Mouse (Mus musculus): ENCODE measurements at regions not wholly inside any gene's neighbourhood (a gene's known extent, or its start where the extent isn't known, plus 50 kb on each side); places are given as distances from the start of the nearest gene placed in this dataset.

- DNase-seq = no peak
- no peak overlapping the region for H3K4me3 ChIP-seq (ENCODE audit: low read depth, low read length)
- no peaks in the 10 kb centered on the region for H3K27me3 ChIP-seq (ENCODE audit: insufficient read depth, low read length)
- no peak for TF ChIP-seq CTCF (IDR thresholded peaks at IDR 0.05; ENCODE audit: low read depth)
- WGBS = 71% methylated on average over 1 of the region's 1 CpGs
- no peak for ATAC-seq (ENCODE audit: insufficient read depth)
- H3K4me2 ChIP-seq = no peak overlapping the region
- no peaks in the 10 kb centered on the region for H3K4me1 ChIP-seq (ENCODE audit: insufficient read depth)
- no peak overlapping the region for H3K27ac ChIP-seq (ENCODE audit: low read depth)
- H3K9me3 ChIP-seq (ENCODE audit: low read depth, low read length) = no peaks in the 10 kb centered on the region
- H3K9ac ChIP-seq = no peak overlapping the region
- no peaks in the 10 kb centered on the region for H3K36me3 ChIP-seq (ENCODE audit: insufficient read depth)
These were observed 202.3 kb upstream of the Nampt start for GRCm38 (mm10) chr12:32617031-32617430.

- Histone ChIP-seq H3K36me3 (ENCODE audit: insufficient read depth) (no peaks in the 10 kb centered on the region), H3K4me1 (ENCODE audit: insufficient read depth) (no peaks in the 10 kb centered on the region), H3K4me3 (ENCODE audit: low read depth, low read length) (no peak overlapping the region), H3K27me3 (ENCODE audit: insufficient read depth, low read length) (no peaks in the 10 kb centered on the region), H3K4me2 (no peak overlapping the region), H3K9ac (no peak overlapping the region), H3K27ac (ENCODE audit: low read depth) (no peak overlapping the region), H3K9me3 (ENCODE audit: low read depth, low read length) (no peaks in the 10 kb centered on the region)
- DNase-seq = no peak
- WGBS = 47% methylated on average over 4 of the region's 4 CpGs
- no peak for TF ChIP-seq CTCF (IDR thresholded peaks at IDR 0.05; ENCODE audit: low read depth)
- no peak for ATAC-seq (ENCODE audit: insufficient read depth)
These were observed 199.5 kb upstream of the Nampt start for GRCm38 (mm10) chr12:32619830-32620229.

GRCm38 (mm10) chr12:32621739-32622138 is 197.6 kb upstream of the Nampt start:
- H3K9ac ChIP-seq = no peak overlapping the region
- H3K9me3 ChIP-seq (ENCODE audit: low read depth, low read length) = no peaks in the 10 kb centered on the region
- H3K27ac ChIP-seq (ENCODE audit: low read depth) = no peak overlapping the region
- H3K4me3 ChIP-seq (ENCODE audit: low read depth, low read length) = no peak overlapping the region
- no peak for ATAC-seq (ENCODE audit: insufficient read depth)
- no peak overlapping the region for H3K4me2 ChIP-seq
- WGBS = 88% methylated on average over 5 of the region's 5 CpGs
- H3K4me1 ChIP-seq (ENCODE audit: insufficient read depth) = no peaks in the 10 kb centered on the region
- TF ChIP-seq CTCF (IDR thresholded peaks at IDR 0.05; ENCODE audit: low read depth) = no peak
- no peak for DNase-seq
- H3K36me3 ChIP-seq (ENCODE audit: insufficient read depth) = no peaks in the 10 kb centered on the region
- no peaks in the 10 kb centered on the region for H3K27me3 ChIP-seq (ENCODE audit: insufficient read depth, low read length)

GRCm38 (mm10) chr12:32628552-32628951 is 190.8 kb upstream of the Nampt start:
- Histone ChIP-seq H3K36me3 (ENCODE audit: insufficient read depth) (no peaks in the 10 kb centered on the region), H3K27me3 (ENCODE audit: insufficient read depth, low read length) (no peaks in the 10 kb centered on the region), H3K9me3 (ENCODE audit: low read depth, low read length) (no peaks in the 10 kb centered on the region), H3K4me3 (ENCODE audit: low read depth, low read length) (no peak overlapping the region), H3K9ac (no peak overlapping the region), H3K4me1 (ENCODE audit: insufficient read depth) (no peaks in the 10 kb centered on the region), H3K27ac (ENCODE audit: low read depth) (no peak overlapping the region), H3K4me2 (no peak overlapping the region)
- ATAC-seq (ENCODE audit: insufficient read depth) (no peak), DNase-seq (no peak)
- TF ChIP-seq CTCF (IDR thresholded peaks at IDR 0.05; ENCODE audit: low read depth) = no peak
- whole genome bisulfite sequencing = 50% methylated on average over 1 of the region's 1 CpGs

- no peaks in the 10 kb centered on the region for H3K27me3 ChIP-seq (ENCODE audit: insufficient read depth, low read length)
- H3K9ac ChIP-seq = no peak overlapping the region
- no peak for TF ChIP-seq CTCF (IDR thresholded peaks at IDR 0.05; ENCODE audit: low read depth)
- no peaks in the 10 kb centered on the region for H3K9me3 ChIP-seq (ENCODE audit: low read depth, low read length)
- H3K4me1 ChIP-seq (ENCODE audit: insufficient read depth) = no peaks in the 10 kb centered on the region
- ATAC-seq (ENCODE audit: insufficient read depth) (no peak), DNase-seq (no peak)
- H3K27ac ChIP-seq (ENCODE audit: low read depth) = no peak overlapping the region
- 51% methylated on average over 3 of the region's 3 CpGs for WGBS
- H3K4me3 ChIP-seq (ENCODE audit: low read depth, low read length) = no peak overlapping the region
- H3K4me2 ChIP-seq = no peak overlapping the region
- no peaks in the 10 kb centered on the region for H3K36me3 ChIP-seq (ENCODE audit: insufficient read depth)
These were observed 186.4 kb upstream of the Nampt start for GRCm38 (mm10) chr12:32632935-32633334.

- no peak for ATAC-seq (ENCODE audit: insufficient read depth)
These were observed 184.3 kb upstream of the Nampt start for GRCm38 (mm10) chr12:32635055-32635454.

GRCm38 (mm10) chr12:32637400-32638100 is 181.8 kb upstream of the Nampt start:
- H3K4me2 ChIP-seq = no peak overlapping the region
- H3K4me1 ChIP-seq (ENCODE audit: insufficient read depth) = no peaks in the 10 kb centered on the region

More at GRCm38 (mm10) chr12:32635055-32635454, 184.3 kb upstream of the Nampt start:
- H3K4me3 ChIP-seq (ENCODE audit: low read depth, low read length) = no peak overlapping the region
- TF ChIP-seq CTCF (IDR thresholded peaks at IDR 0.05; ENCODE audit: low read depth) = no peak
- no peak for DNase-seq
- no peak overlapping the region for H3K9ac ChIP-seq
- H3K36me3 ChIP-seq (ENCODE audit: insufficient read depth) = no peaks in the 10 kb centered on the region
- H3K4me2 ChIP-seq = no peak overlapping the region
- H3K4me1 ChIP-seq (ENCODE audit: insufficient read depth) = no peaks in the 10 kb centered on the region
- no peaks in the 10 kb centered on the region for H3K9me3 ChIP-seq (ENCODE audit: low read depth, low read length)
- WGBS = 34% methylated on average over 5 of the region's 5 CpGs
- H3K27ac ChIP-seq (ENCODE audit: low read depth) = no peak overlapping the region
- no peaks in the 10 kb centered on the region for H3K27me3 ChIP-seq (ENCODE audit: insufficient read depth, low read length)

More at GRCm38 (mm10) chr12:32637400-32638100, 181.8 kb upstream of the Nampt start:
- 2% methylated on average over 8 of the region's 8 CpGs for WGBS
- ATAC-seq (ENCODE audit: insufficient read depth) (peak; percentile 63), DNase-seq (peak; percentile 91)
- no peak overlapping the region for H3K27ac ChIP-seq (ENCODE audit: low read depth)
- H3K36me3 ChIP-seq (ENCODE audit: insufficient read depth) = no peaks in the 10 kb centered on the region
- peak; percentile 76 for TF ChIP-seq CTCF (IDR thresholded peaks at IDR 0.05; ENCODE audit: low read depth)
- no peaks in the 10 kb centered on the region for H3K27me3 ChIP-seq (ENCODE audit: insufficient read depth, low read length)
- no peak overlapping the region for H3K4me3 ChIP-seq (ENCODE audit: low read depth, low read length)
- H3K9ac ChIP-seq = no peak overlapping the region
- no peaks in the 10 kb centered on the region for H3K9me3 ChIP-seq (ENCODE audit: low read depth, low read length)

Data from lung, embryonic 14.5 days (tissue).